Mouse (Mus musculus): ENCODE results near the gene Ifngr2. TPM values are rescaled to one million over a fixed set of nuclear protein-coding genes. Genes with fewer than 3 reads are reported as not detected.

Ifngr2 gene
- total and polyA plus RNA-seq, 3 experiments: 100 to 120 (median 120) TPM

DNA sequence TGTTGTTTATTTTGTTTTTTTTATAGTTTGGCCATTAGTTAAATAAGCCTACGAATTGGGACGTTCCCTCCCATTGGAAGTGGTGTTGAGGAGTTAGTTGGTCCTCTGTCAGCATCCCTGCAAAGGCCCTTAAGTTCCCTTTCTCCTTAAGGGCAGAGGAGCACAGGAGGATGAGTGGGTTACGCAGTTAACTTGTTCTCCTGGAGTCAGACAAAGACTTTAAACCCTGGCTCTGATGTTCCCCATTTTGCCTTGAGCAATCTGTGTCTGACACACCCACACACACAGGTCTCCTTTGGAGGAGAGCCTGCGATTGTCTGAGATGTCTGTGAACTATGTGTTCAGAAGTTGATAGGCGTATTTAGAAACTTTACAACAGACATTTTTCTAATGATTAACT is 1.1 kb downstream of the Ifngr2 start:
- peaks cover 6% of the 10 kb centered on the region for H3K36me3 ChIP-seq (ENCODE audit: control insufficient read depth, insufficient read depth, low read length)
- H3K79me2 ChIP-seq (replicated peaks; ENCODE audit: control insufficient read depth, insufficient read depth, low read length): peaks cover 3% of the 10 kb centered on the region
- DNase-seq: no peak
- intact Hi-C loops (cut with DNase I): loop anchor here (2.0 to 5.0 kb wide), 3 partner anchors 15 to 49 kb away; partner anchors contain the start of gene Tmem50b
- H3K27me3 ChIP-seq (ENCODE audit: control insufficient read depth, insufficient read depth, low read length): no peaks in the 10 kb centered on the region
- peak overlapping the region; percentile 96 for H3K4me3 ChIP-seq
- no peak for TF ChIP-seq POLR2A (IDR thresholded peaks at IDR 0.05; ENCODE audit: insufficient read depth, low read depth, low read length)
- no peak for TF ChIP-seq EP300 (IDR thresholded peaks at IDR 0.05; ENCODE audit: insufficient read depth, low read depth, low read length)
- no peak for TF ChIP-seq CTCF (IDR thresholded peaks at IDR 0.05)
- peak overlapping the region; percentile 98 for H3K9ac ChIP-seq (ENCODE audit: low read depth, low read length)
- peaks cover 24% of the 10 kb centered on the region for H3K4me1 ChIP-seq (ENCODE audit: control insufficient read depth, insufficient read depth, low read length)
- 12% methylated on average over 5 of the region's 5 CpGs for WGBS
- peak overlapping the region; percentile 96 for H3K27ac ChIP-seq

DNA sequence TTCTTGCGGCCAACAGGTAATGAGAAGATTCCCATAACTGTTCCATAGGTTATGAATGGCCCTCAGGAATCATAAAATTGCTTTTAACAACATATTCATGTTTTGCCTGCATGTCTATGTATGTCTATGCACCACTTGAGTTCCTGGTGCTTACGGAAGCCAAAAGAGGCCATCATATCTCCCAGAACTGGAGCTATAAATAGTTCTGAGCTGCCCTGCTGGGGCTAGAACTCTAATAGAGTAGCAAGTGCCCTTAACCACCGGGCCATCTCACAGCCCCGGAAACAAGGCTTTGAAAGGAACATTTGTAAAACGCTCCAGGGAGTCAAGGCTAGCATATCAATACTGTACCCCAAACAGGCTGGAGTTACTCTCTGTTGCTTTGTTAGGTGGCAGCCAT is 1.7 kb downstream of the Ifngr2 start:
- Histone ChIP-seq H3K9ac (ENCODE audit: low read depth, low read length) (peak overlapping the region; percentile 55), H3K4me1 (ENCODE audit: control insufficient read depth, insufficient read depth, low read length) (peaks cover 28% of the 10 kb centered on the region), H3K27ac (peak overlapping the region; percentile 96), H3K4me3 (peak overlapping the region; percentile 96), H3K36me3 (ENCODE audit: control insufficient read depth, insufficient read depth, low read length) (peaks cover 10% of the 10 kb centered on the region), H3K79me2 (replicated peaks; ENCODE audit: control insufficient read depth, insufficient read depth, low read length) (peaks cover 3% of the 10 kb centered on the region), H3K27me3 (ENCODE audit: control insufficient read depth, insufficient read depth, low read length) (no peaks in the 10 kb centered on the region)
- no peak for DNase-seq
- 24% methylated on average over 5 of the region's 5 CpGs for WGBS
- intact Hi-C loops (cut with DNase I): loop anchor here (5.0 kb wide), 2 partner anchors 36 to 49 kb away; partner anchors contain the start of gene Tmem50b
- TF ChIP-seq POLR2A (IDR thresholded peaks at IDR 0.05; ENCODE audit: insufficient read depth, low read depth, low read length): 0 out of 2 replicates have a peak, but pooled peaks have one; percentile 31
- TF ChIP-seq CTCF (IDR thresholded peaks at IDR 0.05): no peak
- TF ChIP-seq EP300 (IDR thresholded peaks at IDR 0.05; ENCODE audit: insufficient read depth, low read depth, low read length): no peak

DNA sequence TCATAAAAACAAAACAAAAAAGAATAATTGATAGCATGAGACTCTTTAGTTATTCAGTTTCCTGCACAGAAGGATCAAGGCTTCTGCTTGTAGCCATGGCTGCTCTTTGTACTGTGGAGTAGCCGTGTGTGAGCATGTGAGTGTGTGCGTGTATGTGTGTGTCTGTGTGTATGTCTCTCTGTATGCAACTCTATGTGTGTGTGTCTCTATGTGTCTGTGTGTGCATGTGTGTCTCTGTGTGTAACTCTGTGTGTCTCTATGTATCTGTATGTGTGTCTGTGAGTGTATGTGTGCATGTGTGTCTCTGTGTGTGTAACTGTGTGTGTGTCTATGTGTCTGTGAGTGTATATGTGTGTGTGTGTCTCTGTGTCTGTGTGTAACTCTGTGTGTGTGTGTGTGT is 2.1 kb downstream of the Ifngr2 start:
- H3K79me2 ChIP-seq (replicated peaks; ENCODE audit: control insufficient read depth, insufficient read depth, low read length): peaks cover 3% of the 10 kb centered on the region
- peaks cover 30% of the 10 kb centered on the region for H3K4me1 ChIP-seq (ENCODE audit: control insufficient read depth, insufficient read depth, low read length)
- intact Hi-C loops (cut with DNase I): loop anchor here (5.0 kb wide), 2 partner anchors 37 to 48 kb away; partner anchors contain the start of gene Tmem50b
- DNase-seq: no peak
- TF ChIP-seq CTCF (IDR thresholded peaks at IDR 0.05): no peak
- 0 out of 2 replicates have a peak, but pooled peaks have one; percentile 5 for TF ChIP-seq POLR2A (IDR thresholded peaks at IDR 0.05; ENCODE audit: insufficient read depth, low read depth, low read length)
- peak overlapping the region; percentile 55 for H3K9ac ChIP-seq (ENCODE audit: low read depth, low read length)
- WGBS: 38% methylated on average over 2 of the region's 2 CpGs
- H3K4me3 ChIP-seq: peak overlapping the region; percentile 96
- H3K36me3 ChIP-seq (ENCODE audit: control insufficient read depth, insufficient read depth, low read length): peaks cover 10% of the 10 kb centered on the region
- no peaks in the 10 kb centered on the region for H3K27me3 ChIP-seq (ENCODE audit: control insufficient read depth, insufficient read depth, low read length)
- H3K27ac ChIP-seq: peak overlapping the region; percentile 96

DNA sequence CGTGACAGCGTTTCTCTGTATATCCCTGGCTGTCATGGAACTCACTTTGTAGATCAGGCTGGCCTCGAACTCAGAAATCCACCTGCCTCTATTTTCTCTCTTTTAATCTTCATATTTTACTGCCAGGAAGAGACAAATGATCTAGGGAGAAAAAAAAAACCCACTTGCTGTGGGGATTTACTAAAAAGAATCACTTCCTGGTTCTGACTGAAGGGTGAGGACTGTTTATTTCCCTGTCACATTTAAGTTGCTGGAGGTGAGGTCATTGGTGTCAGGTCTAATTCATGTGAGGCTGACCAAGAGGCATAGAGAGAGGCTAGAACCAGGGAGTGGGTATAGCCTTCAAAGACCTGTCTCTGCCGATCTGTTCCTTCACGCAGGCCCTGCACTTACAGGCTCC is 2.7 kb downstream of the Ifngr2 start:
- Histone ChIP-seq H3K36me3 (ENCODE audit: control insufficient read depth, insufficient read depth, low read length) (peaks cover 12% of the 10 kb centered on the region), H3K27ac (peak overlapping the region; percentile 96), H3K79me2 (replicated peaks; ENCODE audit: control insufficient read depth, insufficient read depth, low read length) (peaks cover 3% of the 10 kb centered on the region), H3K4me3 (no peak overlapping the region), H3K4me1 (ENCODE audit: control insufficient read depth, insufficient read depth, low read length) (peaks cover 35% of the 10 kb centered on the region), H3K9ac (ENCODE audit: low read depth, low read length) (no peak overlapping the region; the same call in 1 of the 2 replicates), H3K27me3 (ENCODE audit: control insufficient read depth, insufficient read depth, low read length) (no peaks in the 10 kb centered on the region)
- 52% methylated on average over 5 of the region's 5 CpGs for WGBS
- no peak for TF ChIP-seq POLR2A (IDR thresholded peaks at IDR 0.05; ENCODE audit: insufficient read depth, low read depth, low read length)
- no peak for TF ChIP-seq CTCF (IDR thresholded peaks at IDR 0.05)
- no peak for TF ChIP-seq EP300 (IDR thresholded peaks at IDR 0.05; ENCODE audit: insufficient read depth, low read depth, low read length)
- no peak for DNase-seq
- intact Hi-C loops (cut with DNase I): loop anchor here (5.0 kb wide), 2 partner anchors 37 to 48 kb away; partner anchors contain the start of gene Tmem50b

DNA sequence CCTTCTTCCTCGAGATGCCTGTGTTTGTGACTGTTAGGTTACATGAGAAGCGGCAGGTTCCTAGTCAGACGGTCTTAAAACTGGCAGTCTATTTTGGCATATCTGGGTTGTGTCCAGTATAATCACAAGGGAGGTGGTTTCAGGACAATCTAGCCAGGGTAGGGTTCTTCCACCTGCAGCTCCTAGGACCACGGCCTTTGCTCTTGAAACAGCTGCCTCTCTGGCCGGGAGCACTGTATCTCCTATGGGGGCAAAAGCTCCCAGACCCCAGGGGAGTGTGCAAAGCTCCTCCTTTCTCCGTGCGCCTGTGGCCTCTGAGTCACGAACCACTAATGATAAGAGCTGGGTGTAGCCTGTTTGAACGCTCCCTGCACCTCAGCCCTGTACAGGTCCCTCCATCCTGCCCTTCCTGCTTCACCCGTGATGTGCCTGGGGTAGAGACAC is 4.2 kb downstream of the Ifngr2 start:
- H3K4me1 ChIP-seq (ENCODE audit: control insufficient read depth, insufficient read depth, low read length): peaks cover 34% of the 10 kb centered on the region
- intact Hi-C loops (cut with DNase I): no loop called here
- 34% methylated on average over 10 of the region's 10 CpGs for WGBS

DNA sequence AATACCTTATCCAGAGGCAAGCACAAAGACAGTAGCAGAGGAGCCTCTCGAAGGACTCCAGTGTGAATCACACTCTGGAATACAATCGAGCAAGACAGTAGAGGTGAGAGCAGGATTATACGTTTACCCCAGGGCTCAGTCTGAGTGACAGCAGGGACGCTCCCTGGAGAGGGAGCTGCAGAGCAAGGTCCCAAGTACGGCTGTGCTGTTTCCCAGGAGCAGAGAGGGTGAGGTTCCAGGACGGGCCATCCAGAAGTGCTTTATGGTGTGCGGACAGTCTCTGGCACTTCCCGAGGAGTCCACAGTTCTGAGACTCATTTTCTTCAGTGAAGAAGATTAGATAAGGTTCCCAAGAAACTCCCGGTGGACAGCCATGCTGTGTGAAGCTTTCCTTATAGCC is 5.2 kb downstream of the Ifngr2 start:
- peaks cover 29% of the 10 kb centered on the region for H3K36me3 ChIP-seq (ENCODE audit: control insufficient read depth, insufficient read depth, low read length)
- H3K27ac ChIP-seq: peak overlapping the region; percentile 67
- peaks cover 3% of the 10 kb centered on the region for H3K79me2 ChIP-seq (replicated peaks; ENCODE audit: control insufficient read depth, insufficient read depth, low read length)
- peaks cover 32% of the 10 kb centered on the region for H3K4me1 ChIP-seq (ENCODE audit: control insufficient read depth, insufficient read depth, low read length)
- TF ChIP-seq CTCF (IDR thresholded peaks at IDR 0.05) (peak; percentile 27; the same call in 1 of the 2 replicates), POLR2A (IDR thresholded peaks at IDR 0.05; ENCODE audit: insufficient read depth, low read depth, low read length) (no peak), EP300 (IDR thresholded peaks at IDR 0.05; ENCODE audit: insufficient read depth, low read depth, low read length) (no peak)
- intact Hi-C loops (cut with DNase I): no loop called here
- peak overlapping the region; percentile 8; the same call in 1 of the 2 replicates for H3K9ac ChIP-seq (ENCODE audit: low read depth, low read length)
- no peak for DNase-seq
- 34% methylated on average over 9 of the region's 9 CpGs for WGBS
- H3K4me3 ChIP-seq: no peak overlapping the region
- no peaks in the 10 kb centered on the region for H3K27me3 ChIP-seq (ENCODE audit: control insufficient read depth, insufficient read depth, low read length)

More for the DNA sequence above, 4.2 kb downstream of the Ifngr2 start:
- TF ChIP-seq POLR2A (IDR thresholded peaks at IDR 0.05; ENCODE audit: insufficient read depth, low read depth, low read length) (no peak), EP300 (IDR thresholded peaks at IDR 0.05; ENCODE audit: insufficient read depth, low read depth, low read length) (no peak), CTCF (IDR thresholded peaks at IDR 0.05) (no peak)
- peak in 1 of 2 experiments; percentile 41 for DNase-seq
- no peaks in the 10 kb centered on the region for H3K27me3 ChIP-seq (ENCODE audit: control insufficient read depth, insufficient read depth, low read length)
- no peak overlapping the region for H3K4me3 ChIP-seq
- peak overlapping the region; percentile 67 for H3K27ac ChIP-seq
- H3K9ac ChIP-seq (ENCODE audit: low read depth, low read length): peak overlapping the region; percentile 1; the same call in 1 of the 2 replicates
- H3K36me3 ChIP-seq (ENCODE audit: control insufficient read depth, insufficient read depth, low read length): peaks cover 23% of the 10 kb centered on the region
- peaks cover 3% of the 10 kb centered on the region for H3K79me2 ChIP-seq (replicated peaks; ENCODE audit: control insufficient read depth, insufficient read depth, low read length)
